Mouse (Mus musculus): Measurements from ENCODE around the gene Esrrb.

GRCm38 (mm10) chr12:86320629-86321028 lies 40.3 kb upstream of the Esrrb start:
- TF ChIP-seq POLR2A (IDR thresholded peaks at IDR 0.05; ENCODE audit: insufficient read depth, low read depth, low read length) (no peak), CTCF (IDR thresholded peaks at IDR 0.05) (no peak)
